In genomic region chr4:9125236-9125963, GRCm38 (mm10) we compare ENCODE assay signal across 8 mouse cellular contexts.
DNase-seq lines count a peak whose midpoint lies in the region; ATAC-seq and TF ChIP-seq lines count a peak whose summit lies in the region.

No protein-coding gene starts in this region.

- H3K4me1 ChIP-seq in hindbrain, embryonic 14.5 days (replicated peaks; ENCODE audit: control insufficient read depth, insufficient read depth, low read length): no peaks in the 10 kb centered on the region

- no peak overlapping the region for H3K9ac ChIP-seq in hindbrain, embryonic 14.5 days

- ATAC-seq in hindbrain, embryonic 14.5 days (ENCODE audit: low FRiP score): 0 out of 2 replicates have a peak, but pooled peaks have one; percentile 7

- H3K27ac ChIP-seq in hindbrain, embryonic 14.5 days: no peak overlapping the region

- H3K36me3 ChIP-seq in C2C12 (ENCODE audit: control insufficient read depth, insufficient read depth): no peaks in the 10 kb centered on the region
- no peaks in the 10 kb centered on the region for H3K36me3 ChIP-seq in hindbrain, embryonic 14.5 days (replicated peaks; ENCODE audit: control insufficient read depth, insufficient read depth)

- peak; percentile 5 for DNase-seq in kidney, adult 18-20 months
- DNase-seq in kidney, postnatal 14 days: no peak
- peak; percentile 83 to 85 for DNase-seq in cerebellum, postnatal 14 days
- peak; percentile 58 for DNase-seq in hindbrain, embryonic 14.5 days (ENCODE audit: low spot score)
- peak; percentile 33 for DNase-seq in naive thymus-derived CD4-positive, alpha-beta T cell, adult 2 months (ENCODE audit: low read depth)
- DNase-seq in adrenal gland, adult 18-20 months (ENCODE audit: low spot score in 2 of 2): no peak
- no peak for DNase-seq in layer of hippocampus, postnatal 36 days

- 46% methylated on average over 11 of the region's 11 CpGs for WGBS in hindbrain, embryonic 14.5 days

- no peak overlapping the region for H3ac ChIP-seq in C2C12 (ENCODE audit: control insufficient read depth, insufficient read length, low read depth)

- no peak overlapping the region for H3K4me2 ChIP-seq in hindbrain, embryonic 14.5 days (replicated peaks)

- H3K79me2 ChIP-seq in C2C12 (ENCODE audit: control insufficient read depth, insufficient read depth): no peaks in the 10 kb centered on the region

- H3K79me3 ChIP-seq in C2C12 (ENCODE audit: low read depth): no peaks in the 10 kb centered on the region

- TF ChIP-seq CTCF in C2C12 (IDR thresholded peaks at IDR 0.05; ENCODE audit: control insufficient read depth, insufficient read depth, insufficient read length): peak; percentile 72

- no peaks in the 10 kb centered on the region for H3K9me3 ChIP-seq in hindbrain, embryonic 14.5 days (ENCODE audit: control insufficient read depth, low read length)

- no peak overlapping the region for H3K4me3 ChIP-seq in C2C12 (ENCODE audit: insufficient read depth, poor library complexity, severe bottlenecking)
- H3K4me3 ChIP-seq in hindbrain, embryonic 14.5 days (replicated peaks; ENCODE audit: low read length): no peak overlapping the region

- no peaks in the 10 kb centered on the region for H3K27me3 ChIP-seq in C2C12 (ENCODE audit: control insufficient read depth, insufficient read depth, insufficient read length)
- no peaks in the 10 kb centered on the region for H3K27me3 ChIP-seq in hindbrain, embryonic 14.5 days (ENCODE audit: control insufficient read depth, insufficient read depth, low read length)

TF ChIP-seq in C2C12, 6 proteins besides CTCF, POLR2A, EP300 and RAD21:
- TF ChIP-seq MYOD1 (IDR thresholded peaks at IDR 0.05; ENCODE audit: control insufficient read depth, insufficient read length, low read depth): no peak
- no peak for TF ChIP-seq MYOG (IDR thresholded peaks at IDR 0.05; ENCODE audit: control insufficient read depth, extremely low read depth, insufficient read length)
- no peak for TF ChIP-seq FOSL1 (IDR thresholded peaks at IDR 0.05; ENCODE audit: insufficient read depth, low read length, poor library complexity, severe bottlenecking)
- no peak for TF ChIP-seq USF1 (IDR thresholded peaks at IDR 0.05; ENCODE audit: low read depth)
- no peak for TF ChIP-seq CEBPB (IDR thresholded peaks at IDR 0.05; ENCODE audit: low read depth)

Comparison
In these comparisons a context has a peak if more than half of its experiments do, and no peak if none do; other contexts are left out.
1. DNase-seq: peak in kidney, adult 18-20 months (single experiment), cerebellum, postnatal 14 days (2 of 2), hindbrain, embryonic 14.5 days (single experiment) and naive thymus-derived CD4-positive, alpha-beta T cell, adult 2 months (single experiment); none in kidney, postnatal 14 days (single experiment), adrenal gland, adult 18-20 months (0 of 2) and layer of hippocampus, postnatal 36 days (0 of 2).